Mouse (Mus musculus): ENCODE results near the gene Mrpl18.
"Not testable (repeated sequence)": the region's sequence is repeated elsewhere in the genome, so short reads cannot be mapped to it uniquely, and the experiment has no call there.

Gene Mrpl18

GRCm38 (mm10) chr17:12910391-12910790, 5.8 kb downstream of the Mrpl18 start:
- no peak for DNase-seq (ENCODE audit: low read depth in 2 of 2, low spot score in 2 of 2)

GRCm38 (mm10) chr17:12909361-12910280, 6.5 kb downstream of the Mrpl18 start, which contains the start of gene Pnldc1:
Gene Pnldc1, minus strand, starts transcription at chr17:12910230.
- no peak for DNase-seq (ENCODE audit: low read depth in 2 of 2, low spot score in 2 of 2)

DNA sequence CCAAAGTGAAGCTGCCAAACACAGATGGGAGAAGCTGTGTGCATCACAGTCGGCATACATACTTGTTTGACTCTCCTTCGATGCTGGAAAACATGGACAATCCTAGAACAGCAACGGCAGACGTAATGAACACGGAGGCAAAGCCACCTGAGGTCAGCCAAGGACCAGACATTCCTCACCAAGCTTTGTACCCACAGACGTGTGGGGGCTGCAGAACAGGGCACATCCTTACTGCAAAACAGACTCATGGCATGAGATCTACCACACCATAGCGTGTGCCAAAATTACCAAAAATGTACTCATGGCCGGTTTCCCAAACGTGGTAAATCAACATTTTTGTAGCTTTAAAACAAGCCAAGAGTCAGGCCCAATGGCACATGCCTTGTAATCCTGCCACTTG, 9.7 kb downstream of the Mrpl18 start:
- no peak for DNase-seq (ENCODE audit: low read depth in 2 of 2, low spot score in 2 of 2)

DNA sequence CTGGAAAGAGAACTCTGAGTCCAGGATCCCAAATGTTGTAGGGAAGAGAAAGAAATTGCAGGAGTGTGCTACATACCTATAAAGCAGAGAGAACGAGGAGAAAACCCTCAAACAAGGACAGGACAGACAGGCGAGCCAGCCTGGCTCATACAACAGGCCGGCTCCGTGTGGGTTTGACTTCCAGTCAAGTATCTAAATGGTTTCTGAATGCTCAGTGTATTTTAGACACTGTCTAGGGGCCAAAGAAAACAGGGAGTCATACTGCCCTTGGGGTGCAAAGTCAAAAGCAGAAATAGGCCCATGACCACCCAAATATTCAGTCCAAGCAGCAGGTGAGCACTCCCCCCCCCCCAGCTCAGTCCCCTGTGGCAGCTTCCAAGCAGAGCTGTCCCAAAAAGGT, 10.3 kb downstream of the Mrpl18 start:
- DNase-seq (ENCODE audit: low read depth in 2 of 2, low spot score in 2 of 2): no peak

DNA sequence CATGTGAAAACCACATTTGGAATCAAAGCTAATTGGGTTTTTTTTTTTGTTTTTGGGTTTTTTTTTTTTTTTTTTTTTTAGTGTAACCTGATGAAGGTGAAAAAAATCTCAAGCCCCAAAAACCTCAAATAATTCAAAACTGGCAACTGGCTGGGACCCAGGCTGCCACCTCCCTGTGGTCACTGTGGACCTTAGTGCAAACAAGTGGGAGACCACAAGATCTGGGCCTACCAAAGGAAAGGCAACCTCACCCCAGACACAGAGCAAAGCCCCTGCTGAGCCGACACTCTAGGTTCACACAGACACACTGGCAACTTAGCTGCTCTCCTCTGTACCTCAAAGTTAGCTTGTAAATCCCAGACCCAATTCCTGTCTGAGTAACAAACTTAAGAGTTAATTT, 11.8 kb downstream of the Mrpl18 start:
- DNase-seq (ENCODE audit: low read depth in 2 of 2, low spot score in 2 of 2): no peak

DNA sequence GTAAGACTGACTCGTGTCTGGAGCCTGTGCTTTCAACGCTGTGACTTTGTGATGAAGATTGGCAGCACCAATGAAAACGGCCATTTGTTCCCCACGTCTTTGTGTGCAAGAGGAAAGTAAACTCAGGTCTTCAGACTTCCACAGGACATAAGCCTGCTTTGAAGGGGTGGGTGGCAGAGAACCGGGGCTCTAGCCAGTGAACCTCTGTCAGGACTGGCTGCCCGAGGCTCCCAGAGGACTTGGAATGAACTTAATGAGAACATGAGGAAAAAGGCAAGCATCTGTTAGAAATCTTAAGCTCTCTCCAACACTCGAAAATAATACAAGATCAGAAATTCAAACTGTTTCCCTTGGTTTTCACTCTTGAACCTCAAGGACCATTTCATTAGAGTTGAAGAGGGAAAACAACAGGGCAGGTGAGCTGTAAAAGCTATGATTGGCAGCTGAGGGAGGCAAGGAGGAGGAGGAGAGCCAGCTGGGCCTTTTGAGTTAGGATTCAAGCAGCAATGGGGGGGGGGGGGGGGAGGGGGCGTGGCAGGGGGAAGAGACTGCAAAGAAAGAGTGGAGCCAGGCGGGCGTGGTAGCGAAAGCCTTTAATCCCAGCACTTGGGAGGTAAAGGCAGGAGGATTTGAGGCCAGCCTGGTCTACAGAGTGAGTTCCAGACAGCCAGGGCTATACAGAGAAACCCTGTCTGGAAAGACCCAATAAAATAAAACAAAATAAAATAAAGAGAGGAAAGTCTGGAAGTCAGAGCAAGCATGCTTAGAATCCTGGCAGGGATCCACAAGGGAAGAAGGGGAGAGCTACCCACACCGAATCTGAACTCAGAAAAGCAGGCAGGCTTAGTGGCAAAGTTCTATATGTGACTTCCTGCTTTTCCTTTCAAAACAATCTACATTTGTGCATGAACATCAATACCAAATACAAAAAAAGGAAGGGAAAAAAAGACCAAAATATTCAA, 12.5 kb downstream of the Mrpl18 start:
- no peak for DNase-seq (ENCODE audit: low read depth in 2 of 2, low spot score in 2 of 2)

DNA sequence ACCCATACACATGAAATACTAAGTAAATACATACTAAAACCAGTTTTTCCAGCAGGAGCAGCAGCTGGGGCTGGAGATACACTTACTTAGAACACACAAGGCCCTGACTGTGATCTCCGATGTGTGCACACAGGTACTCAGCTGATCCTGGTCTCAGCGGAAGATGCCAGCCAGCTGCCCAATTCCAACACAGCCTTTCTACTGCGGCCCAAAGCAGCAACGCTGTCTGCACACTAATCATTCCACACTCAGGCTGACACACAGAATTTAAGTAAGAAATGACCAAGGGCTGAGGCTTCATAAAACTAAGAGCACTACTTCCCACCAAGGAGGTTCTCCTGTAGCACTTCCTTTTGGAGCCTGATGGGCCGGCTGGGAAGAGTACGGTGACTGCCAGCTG, 13.9 kb downstream of the Mrpl18 start:
- no peak for DNase-seq (ENCODE audit: low read depth in 2 of 2, low spot score in 2 of 2)

DNA sequence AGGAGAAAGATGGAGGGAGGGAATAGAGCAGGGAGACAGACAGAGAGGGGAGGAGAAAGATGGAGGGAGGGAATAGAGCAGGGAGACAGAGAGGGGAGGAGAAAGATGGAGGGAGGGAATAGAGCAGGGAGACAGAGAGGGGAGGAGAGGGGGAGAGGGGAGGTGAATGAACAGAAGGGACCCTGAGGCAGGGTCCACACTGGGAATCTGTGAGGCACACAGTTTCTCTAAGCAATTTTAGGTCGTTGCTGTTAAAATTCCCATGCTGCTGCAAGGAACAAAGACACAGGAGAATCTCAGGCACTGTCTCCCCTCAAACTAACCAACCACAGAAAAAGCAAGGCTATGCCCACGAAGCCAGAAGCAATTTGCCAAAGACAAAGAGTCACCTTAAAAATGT, 17.5 kb downstream of the Mrpl18 start:
- not testable (repeated sequence) for DNase-seq (ENCODE audit: low read depth in 2 of 2, low spot score in 2 of 2)

DNA sequence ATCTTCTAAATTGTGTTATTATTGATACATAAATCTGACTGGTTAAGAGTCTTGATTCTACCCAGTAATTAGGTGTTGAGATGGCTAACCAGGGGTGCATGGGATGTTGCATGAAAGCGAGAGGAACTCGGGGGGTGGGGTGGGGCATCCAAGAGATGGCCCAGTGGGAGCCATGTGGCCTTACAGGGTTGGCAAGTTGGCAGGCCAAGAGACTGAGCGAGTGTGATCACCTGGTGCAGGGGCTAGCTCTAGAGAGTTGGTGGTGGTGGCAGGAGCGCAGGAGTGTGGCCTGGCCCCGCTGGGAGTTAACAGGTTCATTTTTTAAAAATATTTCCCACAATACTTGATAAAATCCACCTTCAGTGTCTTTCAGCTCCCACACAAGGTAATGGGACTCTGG, 18.5 kb downstream of the Mrpl18 start:
- DNase-seq (ENCODE audit: low read depth in 2 of 2, low spot score in 2 of 2): no peak

DNA sequence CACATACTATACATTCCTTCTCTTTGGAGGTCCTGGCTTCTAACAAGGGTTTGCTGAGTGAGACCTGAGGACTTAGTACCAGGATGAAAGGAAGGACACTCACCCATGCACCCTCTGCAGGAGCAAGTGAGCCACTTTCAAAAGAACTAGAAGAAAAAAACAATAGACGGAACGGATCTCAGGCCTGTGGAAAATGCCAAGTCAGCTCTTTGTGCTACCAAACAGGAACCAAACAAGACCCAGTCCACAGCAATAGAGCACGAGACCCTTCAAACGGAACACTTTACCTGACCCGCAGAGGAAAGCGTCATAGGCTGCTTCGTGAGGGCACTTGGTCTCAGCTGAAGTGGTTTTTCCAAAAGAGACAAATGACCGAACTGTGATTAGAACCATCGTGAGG, 24.1 kb downstream of the Mrpl18 start:
- no peak for DNase-seq (ENCODE audit: low read depth in 2 of 2, low spot score in 2 of 2)

GRCm38 (mm10) chr17:12891054-12891453, 25.1 kb downstream of the Mrpl18 start:
- no peak for DNase-seq (ENCODE audit: low read depth in 2 of 2, low spot score in 2 of 2)

DNA sequence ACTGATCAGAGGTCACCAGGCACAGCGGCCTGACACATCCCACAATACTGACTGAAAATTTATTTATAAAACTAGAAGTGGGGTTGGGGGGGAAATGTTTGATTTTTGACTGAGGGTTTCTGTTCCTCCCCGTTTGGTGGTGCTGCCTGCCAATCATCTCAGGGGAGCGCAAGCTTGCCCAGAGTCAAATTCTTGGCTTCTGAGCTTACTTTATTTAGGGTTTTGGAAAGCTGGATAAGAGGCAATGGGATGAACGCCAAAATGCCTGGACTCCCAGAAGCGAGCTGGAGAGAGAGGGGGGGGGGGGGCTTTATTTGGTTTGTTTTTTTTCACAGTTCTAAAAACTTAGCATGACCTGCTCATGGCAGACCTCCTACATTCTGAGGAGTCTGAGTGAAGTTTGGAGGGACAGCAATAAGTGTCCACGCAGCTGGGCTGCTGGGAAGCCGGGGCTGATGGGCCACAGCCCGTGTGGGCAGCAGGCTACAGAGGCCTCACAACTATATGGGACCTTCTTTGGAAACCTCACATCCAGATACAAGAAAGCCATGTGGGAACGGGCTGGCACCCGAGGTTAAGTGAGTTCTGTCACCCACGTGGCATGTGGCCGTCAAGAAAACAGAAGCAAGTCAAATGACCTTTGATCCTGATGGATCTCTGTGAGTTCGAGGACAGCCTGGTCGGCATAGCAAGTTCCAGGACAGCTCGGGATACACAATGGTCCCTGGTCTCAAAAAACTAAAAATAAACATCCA, 28.9 kb downstream of the Mrpl18 start:
- DNase-seq (ENCODE audit: low read depth in 2 of 2, low spot score in 2 of 2): no peak

- DNase-seq (ENCODE audit: low read depth in 2 of 2, low spot score in 2 of 2): no peak
Observed at GRCm38 (mm10) chr17:12886620-12887019, 29.5 kb downstream of the Mrpl18 start.

DNA sequence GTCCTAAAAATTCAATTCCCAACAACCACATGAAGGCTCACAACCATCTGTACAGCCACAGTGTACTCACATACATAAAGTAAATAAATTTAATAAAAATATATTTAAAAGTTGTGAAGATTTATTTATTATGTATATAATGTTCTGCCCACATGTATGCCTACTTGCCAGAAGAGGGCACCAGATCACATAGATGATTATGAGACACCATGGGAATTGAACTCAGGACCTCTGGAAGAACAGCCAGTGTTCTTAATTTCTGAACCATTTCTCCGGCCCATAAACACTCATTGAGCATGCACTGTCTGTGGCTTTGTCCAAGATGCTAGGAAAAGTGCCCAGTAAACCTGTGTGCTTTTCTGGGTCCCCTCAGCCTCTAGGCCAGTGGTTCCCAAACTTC, 34.9 kb downstream of the Mrpl18 start:
- DNase-seq (ENCODE audit: low read depth in 2 of 2, low spot score in 2 of 2): no peak

DNA sequence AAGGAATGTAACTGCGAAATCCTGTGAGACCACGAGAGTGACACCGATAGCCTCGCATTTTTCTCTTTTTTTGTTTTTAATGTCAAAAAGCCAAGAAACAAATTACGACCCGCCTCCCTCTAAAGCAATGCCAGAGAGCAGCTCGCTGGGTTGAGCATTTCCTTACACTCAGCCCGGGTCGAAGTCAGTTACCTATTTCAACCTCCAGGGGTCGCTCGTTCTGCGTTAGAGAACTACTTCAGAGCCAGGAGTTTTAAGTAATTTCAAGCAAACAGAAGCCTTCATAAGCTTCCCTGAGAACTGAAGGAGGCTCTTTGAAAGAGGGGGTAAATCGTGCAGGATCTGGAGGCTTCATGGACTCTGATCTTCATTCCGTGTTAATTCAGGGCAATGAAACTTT, 36.0 kb downstream of the Mrpl18 start:
- peak; percentile 64 to 76 for DNase-seq (ENCODE audit: low read depth in 2 of 2, low spot score in 2 of 2)

GRCm38 (mm10) chr17:12875734-12876133, 40.4 kb downstream of the Mrpl18 start, which contains the start of gene Mrgprh:
Gene Mrgprh, plus strand, starts transcription at chr17:12876034.
- no peak for DNase-seq (ENCODE audit: low read depth in 2 of 2, low spot score in 2 of 2)

DNA sequence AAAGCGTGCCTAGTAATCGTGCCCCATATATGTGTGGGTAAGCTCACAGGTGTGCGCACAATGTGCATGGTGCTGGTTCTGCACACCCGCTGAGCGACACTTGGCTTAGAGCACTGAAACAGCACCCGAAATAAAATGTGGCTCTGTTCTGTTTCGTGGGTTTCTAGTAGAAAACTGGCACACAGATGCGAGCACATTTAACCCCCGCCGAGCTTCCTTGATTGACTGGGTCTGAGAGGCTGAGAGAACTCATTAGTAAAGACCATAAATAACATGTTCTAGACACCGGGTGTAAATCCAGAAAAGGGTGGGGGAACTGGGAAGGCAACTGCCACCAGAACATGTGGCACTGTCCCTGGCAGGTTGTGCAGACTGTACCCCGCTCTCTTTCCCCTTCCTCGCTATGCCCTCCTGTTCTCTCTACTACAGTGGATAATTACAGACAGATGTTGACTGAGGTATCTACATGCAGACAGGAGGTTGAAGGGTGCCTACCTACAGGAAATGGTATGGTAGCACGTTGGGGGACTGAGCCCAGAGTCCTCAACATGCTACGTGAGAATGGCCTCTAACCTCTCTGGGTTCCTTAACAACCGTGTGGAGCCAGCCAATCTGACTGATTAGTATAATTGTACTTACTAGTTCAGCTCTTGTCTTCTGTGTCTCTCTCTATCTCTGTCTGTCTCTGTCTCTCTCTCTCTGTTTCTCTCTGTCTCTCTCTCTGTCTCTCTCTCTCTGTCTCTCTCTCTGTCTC, 43.7 kb downstream of the Mrpl18 start:
- DNase-seq (ENCODE audit: low read depth in 2 of 2, low spot score in 2 of 2): no peak

DNA sequence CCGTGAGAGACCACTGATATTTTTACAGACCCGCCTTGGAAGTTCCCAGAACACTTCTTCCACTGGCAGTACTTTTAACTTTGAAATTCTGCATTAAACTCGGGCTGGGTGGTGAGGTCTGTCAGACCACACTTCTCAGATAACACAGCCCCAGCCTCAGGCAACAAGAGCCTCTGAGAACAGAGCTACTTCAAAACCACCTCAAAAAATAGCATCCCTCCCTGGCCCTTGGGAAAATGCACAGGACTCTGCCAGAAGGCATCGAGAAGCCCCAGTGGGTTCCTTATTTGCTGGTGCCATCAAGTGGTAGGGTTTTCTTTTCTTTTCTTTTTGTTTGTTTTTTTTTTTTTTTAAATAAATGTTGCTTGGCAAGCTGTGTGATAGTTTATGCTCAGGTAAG, 47.5 kb downstream of the Mrpl18 start:
- no peak for DNase-seq (ENCODE audit: low read depth in 2 of 2, low spot score in 2 of 2)

DNA sequence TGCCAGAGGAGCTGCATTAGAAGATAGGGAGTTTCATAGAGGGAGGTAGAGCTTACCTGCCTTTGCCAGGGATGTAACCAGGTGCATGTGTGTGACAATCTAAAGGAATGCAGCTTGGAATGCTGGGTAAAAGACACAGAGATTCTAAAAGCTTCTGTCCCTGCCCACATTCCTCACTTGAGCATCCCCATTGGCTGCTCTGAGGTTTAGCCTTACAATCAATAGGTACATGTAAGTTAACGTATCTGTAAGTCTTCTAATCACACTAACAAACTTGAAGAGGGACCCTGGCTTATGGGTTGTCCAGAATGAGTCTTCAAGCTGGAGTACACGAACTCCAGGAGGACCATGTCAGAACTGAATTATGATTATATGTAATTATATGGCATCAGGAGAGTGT, 48.1 kb downstream of the Mrpl18 start, which contains the start of gene Mas1:
Mas1 (minus strand) TSS at position 101 of the 400 bp plus-strand sequence.
- no peak for DNase-seq (ENCODE audit: low read depth in 2 of 2, low spot score in 2 of 2)

DNA sequence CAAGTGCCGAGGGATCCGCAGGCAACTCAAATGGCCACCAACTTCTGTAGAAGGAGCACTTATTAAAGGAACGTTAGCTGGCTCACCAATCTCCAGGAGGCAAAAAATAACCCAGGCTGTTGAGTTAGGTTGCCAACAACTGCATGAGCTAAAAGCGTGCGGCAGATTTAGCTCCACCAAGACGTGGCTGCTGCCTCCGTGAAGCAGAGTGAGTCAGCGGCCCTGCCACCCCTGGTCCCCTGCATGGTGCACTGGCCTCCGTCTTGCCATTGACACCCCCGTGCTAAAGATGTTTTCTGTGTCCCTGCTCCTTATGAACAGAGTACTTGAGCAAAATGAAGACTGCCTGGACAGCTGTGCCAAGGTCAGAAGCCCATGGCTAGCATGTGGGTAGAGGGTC, 49.3 kb downstream of the Mrpl18 start:
- DNase-seq (ENCODE audit: low read depth in 2 of 2, low spot score in 2 of 2): no peak
